Mouse (Mus musculus) large intestine, adult 2 months (tissue): ENCODE measurements around the gene 5730522E02Rik. TPM values are rescaled to one million over a fixed set of nuclear protein-coding genes. Genes with fewer than 3 reads are reported as not detected.

Experiments used
- DNase-seq: peaks from one replicate; pipeline ENCODE4 v3.0.0-alpha.2; 2012; ENCODE audit warnings: low read depth, low spot score
- WGBS: fragments of 180-500 bp; shearing (Covaris S2); methylation state at CpG from one replicate; pipeline ENCODE4 v1.1.7; 2018; 5-methylcytosine and 5-hydroxymethylcytosine counted together
- polyA plus RNA-seq: library from polyadenylated mRNA; depleted of rRNA; stranded (reverse); fragments of >200 nt; gene quantifications from 2 replicates; pipeline ENCODE4 v1.2.3, GENCODE M21; 2012

The 5730522E02Rik gene
- polyA plus RNA-seq, 1 experiment, result not detected

GRCm38 (mm10) chr11:26130911-26131310, 79.7 kb downstream of the 5730522E02Rik start:
- DNase-seq, result no peak
- WGBS, result 68% methylated on average over 11 of the region's 11 CpGs

- 65% methylated on average over 2 of the region's 2 CpGs for WGBS
- no peak for DNase-seq
These were observed 81.5 kb downstream of the 5730522E02Rik start for GRCm38 (mm10) chr11:26129054-26129453.

GRCm38 (mm10) chr11:26128385-26128784, 82.2 kb downstream of the 5730522E02Rik start:
- DNase-seq, result peak; percentile 4
- 14% methylated on average over 2 of the region's 2 CpGs for WGBS

- no peak for DNase-seq
These were observed 84.6 kb downstream of the 5730522E02Rik start for GRCm38 (mm10) chr11:26125923-26126322.

GRCm38 (mm10) chr11:26120781-26121557, 89.6 kb downstream of the 5730522E02Rik start:
- DNase-seq, result no peak
- 76% methylated on average over 8 of the region's 8 CpGs for WGBS

GRCm38 (mm10) chr11:26117651-26118050, 92.9 kb downstream of the 5730522E02Rik start:
- DNase-seq, result no peak
- 39% methylated on average over 4 of the region's 4 CpGs for WGBS

GRCm38 (mm10) chr11:26112206-26112605, 98.4 kb downstream of the 5730522E02Rik start:
- no peak for DNase-seq
- WGBS, result 65% methylated on average over 3 of the region's 3 CpGs

- WGBS, result 66% methylated on average over 1 of the region's 1 CpGs
- DNase-seq, result no peak
These were observed 101.9 kb downstream of the 5730522E02Rik start for GRCm38 (mm10) chr11:26108647-26109046.

- WGBS, result 84% methylated on average over 2 of the region's 2 CpGs
- no peak for DNase-seq
These were observed 105.9 kb downstream of the 5730522E02Rik start for GRCm38 (mm10) chr11:26104680-26105079.

GRCm38 (mm10) chr11:26103698-26104097, 106.9 kb downstream of the 5730522E02Rik start:
- WGBS, result 18% methylated on average over 8 of the region's 8 CpGs
- no peak for DNase-seq

- no peak for DNase-seq
- WGBS, result 63% methylated on average over 4 of the region's 4 CpGs
These were observed 107.7 kb downstream of the 5730522E02Rik start for GRCm38 (mm10) chr11:26102878-26103277.

GRCm38 (mm10) chr11:26100077-26100476, 110.5 kb downstream of the 5730522E02Rik start:
- 87% methylated on average over 5 of the region's 5 CpGs for WGBS
- no peak for DNase-seq

GRCm38 (mm10) chr11:26098933-26099332, 111.6 kb downstream of the 5730522E02Rik start:
- DNase-seq, result no peak
- WGBS, result 89% methylated on average over 2 of the region's 2 CpGs

- 62% methylated on average over 1 of the region's 1 CpGs for WGBS
- no peak for DNase-seq
These were observed 114.5 kb downstream of the 5730522E02Rik start for GRCm38 (mm10) chr11:26096095-26096494.

GRCm38 (mm10) chr11:26088993-26089392, 121.6 kb downstream of the 5730522E02Rik start:
- WGBS, result 81% methylated on average over 5 of the region's 5 CpGs

GRCm38 (mm10) chr11:26086679-26087078, 123.9 kb downstream of the 5730522E02Rik start:
- DNase-seq, result no peak
- WGBS, result 85% methylated on average over 7 of the region's 7 CpGs

More at GRCm38 (mm10) chr11:26088993-26089392, 121.6 kb downstream of the 5730522E02Rik start:
- no peak for DNase-seq

GRCm38 (mm10) chr11:26085380-26086035, 125.1 kb downstream of the 5730522E02Rik start:
- 20% methylated on average over 6 of the region's 6 CpGs for WGBS
- DNase-seq, result no peak

- no peak for DNase-seq
- 81% methylated on average over 2 of the region's 2 CpGs for WGBS
These were observed 134.2 kb downstream of the 5730522E02Rik start for GRCm38 (mm10) chr11:26076335-26076734.

- 82% methylated on average over 6 of the region's 6 CpGs for WGBS
These were observed 135.0 kb downstream of the 5730522E02Rik start for GRCm38 (mm10) chr11:26075536-26075935.

GRCm38 (mm10) chr11:26073638-26074294, 136.8 kb downstream of the 5730522E02Rik start:
- DNase-seq, result no peak
- WGBS, result 53% methylated on average over 8 of the region's 8 CpGs

More at GRCm38 (mm10) chr11:26075536-26075935, 135.0 kb downstream of the 5730522E02Rik start:
- DNase-seq, result no peak
